Mouse (Mus musculus) neural tube, embryonic 13.5 days (tissue): ENCODE measurements around the gene Far1. TPM values are rescaled to one million over a fixed set of nuclear protein-coding genes. Genes with fewer than 3 reads are reported as not detected.
A peak's percentile ranks its signal among the peaks of the same experiment; 100 is the strongest.

ENCODE experiments used
- ATAC-seq: fragments of 200-750 bp; cut with Nextera tagmentation; 2 replicates; pipeline ENCODE4 v1.8.0; 2017; ENCODE audit warnings: low read depth, mild to moderate bottlenecking, moderate TSS enrichment, moderate library complexity
- H3K27ac ChIP-seq: fragments of 300-500 bp; sonication (generic); replicated peaks from 2 replicates; pipeline ENCODE4 v1.5.1; 2015; ENCODE audit warnings: moderate library complexity, mild to moderate bottlenecking, inconsistent platforms
- H3K27me3 ChIP-seq: fragments of 300-500 bp; sonication (generic); 2 replicates; pipeline ENCODE4 v1.6.1; 2015; ENCODE audit warnings: mild to moderate bottlenecking, inconsistent platforms
- H3K36me3 ChIP-seq: fragments of 300-500 bp; sonication (generic); 2 replicates; pipeline ENCODE4 v1.6.1; 2015; ENCODE audit warnings: mild to moderate bottlenecking, inconsistent platforms
- H3K4me1 ChIP-seq: fragments of 300-500 bp; sonication (generic); replicated peaks from 2 replicates; pipeline ENCODE4 v1.6.1; 2015; ENCODE audit warnings: inconsistent platforms
- H3K4me2 ChIP-seq: fragments of 300-500 bp; sonication (generic); 2 replicates; pipeline ENCODE4 v1.6.1; 2015; ENCODE audit warnings: inconsistent platforms, mild to moderate bottlenecking, moderate library complexity
- H3K4me3 ChIP-seq: fragments of 300-500 bp; sonication (generic); 2 replicates; pipeline ENCODE4 v1.5.1; 2015; ENCODE audit warnings: mild to moderate bottlenecking, inconsistent platforms
- H3K9ac ChIP-seq: fragments of 300-500 bp; sonication (generic); 2 replicates; pipeline ENCODE4 v1.6.1; 2015; ENCODE audit warnings: moderate library complexity, mild to moderate bottlenecking, inconsistent platforms
- H3K9me3 ChIP-seq: fragments of 300-500 bp; sonication (generic); 2 replicates; pipeline ENCODE4 v1.6.1; 2016; ENCODE audit warnings: inconsistent platforms
- WGBS: fragments of 180-500 bp; shearing (Covaris S2); methylation state at CpG from one replicate; pipeline ENCODE4 v1.1.7; 2015; 5-methylcytosine and 5-hydroxymethylcytosine counted together
- polyA plus RNA-seq: library from polyadenylated mRNA; unstranded; fragments of >200 nt; fragmentation: Nextera tagmentation; extraction: Ambion mirVana; gene quantifications from 2 replicates; pipeline ENCODE4 v1.2.1, GENCODE M21; 2015

The Far1 gene
- polyA plus RNA-seq, 1 experiment from 2014 or later = 74.2 TPM

GRCm38 (mm10) chr7:113614198-113614927, 100.7 kb downstream of the Far1 start:
- Histone ChIP-seq H3K9me3 (no peaks in the 10 kb centered on the region), H3K36me3 (no peaks in the 10 kb centered on the region), H3K4me2 (no peak overlapping the region), H3K27me3 (no peaks in the 10 kb centered on the region), H3K4me1 (peaks cover 7% of the 10 kb centered on the region), H3K9ac (no peak overlapping the region), H3K4me3 (no peak overlapping the region), H3K27ac (no peak overlapping the region)
- ATAC-seq = no peak
- 86% methylated on average over 10 of the region's 10 CpGs for WGBS

GRCm38 (mm10) chr7:113619166-113619565, 105.5 kb downstream of the Far1 start:
- 93% methylated on average over 2 of the region's 2 CpGs for WGBS
- H3K36me3 ChIP-seq = no peaks in the 10 kb centered on the region

GRCm38 (mm10) chr7:113619768-113620167, 106.1 kb downstream of the Far1 start:
- WGBS = 72% methylated on average over 9 of the region's 9 CpGs
- Histone ChIP-seq H3K9ac (no peak overlapping the region), H3K4me1 (peaks cover 10% of the 10 kb centered on the region; the same call in 1 of the 2 replicates), H3K4me2 (no peak overlapping the region), H3K4me3 (no peak overlapping the region), H3K36me3 (no peaks in the 10 kb centered on the region), H3K9me3 (no peaks in the 10 kb centered on the region), H3K27me3 (no peaks in the 10 kb centered on the region), H3K27ac (0 out of 2 replicates have a peak overlapping the region, but pooled peaks have one; percentile 23)
- ATAC-seq = peak; percentile 25; the same call in 1 of the 2 replicates

More at GRCm38 (mm10) chr7:113619166-113619565, 105.5 kb downstream of the Far1 start:
- no peak overlapping the region for H3K27ac ChIP-seq
- ATAC-seq = no peak
- H3K9me3 ChIP-seq = no peaks in the 10 kb centered on the region
- H3K27me3 ChIP-seq = no peaks in the 10 kb centered on the region
- H3K4me2 ChIP-seq = no peak overlapping the region
- H3K4me1 ChIP-seq = peaks cover 10% of the 10 kb centered on the region; the same call in 1 of the 2 replicates
- no peak overlapping the region for H3K4me3 ChIP-seq
- H3K9ac ChIP-seq = no peak overlapping the region

Other genes with a start within 250 kb of the Far1 start
- gene Btbd10, start 144.4 kb upstream of the Far1 start, polyA plus RNA-seq = 58.6 and 65.7 TPM in 2 replicates
- gene Pth, start 125.3 kb upstream of the Far1 start, polyA plus RNA-seq = not detected in 2 replicates